Mouse (Mus musculus): ENCODE measurements around the gene Glrb.

The Glrb gene

GRCm38 (mm10) chr3:80913111-80913778 lies at the start of gene Glrb:
TSS of gene Glrb (minus strand) at chr3:80913660.
- DNase-seq: peak; percentile 1 to 4

GRCm38 (mm10) chr3:80959965-80960364 lies 46.5 kb upstream of the Glrb start:
- no peak for DNase-seq

- DNase-seq: peak; percentile 7 to 11
These were observed 45.1 kb upstream of the Glrb start for GRCm38 (mm10) chr3:80958591-80958990.

- DNase-seq: no peak
These were observed 372 bp upstream of the Glrb start for GRCm38 (mm10) chr3:80913779-80914284.

- DNase-seq: no peak
These were observed 18.5 kb downstream of the Glrb start for GRCm38 (mm10) chr3:80894745-80895480.

GRCm38 (mm10) chr3:80894328-80894727 lies 19.1 kb downstream of the Glrb start:
- no peak for DNase-seq

- no peak for DNase-seq
These were observed 20.3 kb downstream of the Glrb start for GRCm38 (mm10) chr3:80893055-80893690.

GRCm38 (mm10) chr3:80891087-80891486 lies 22.4 kb downstream of the Glrb start:
- no peak for DNase-seq

GRCm38 (mm10) chr3:80885174-80885573 lies 28.3 kb downstream of the Glrb start:
- no peak for DNase-seq

GRCm38 (mm10) chr3:80883601-80884000 lies 29.9 kb downstream of the Glrb start:
- DNase-seq: no peak

- DNase-seq: no peak
These were observed 32.7 kb downstream of the Glrb start for GRCm38 (mm10) chr3:80880660-80881293.

- no peak for DNase-seq
These were observed 34.9 kb downstream of the Glrb start for GRCm38 (mm10) chr3:80878571-80878970.

- DNase-seq: no peak
These were observed 38.6 kb downstream of the Glrb start for GRCm38 (mm10) chr3:80874690-80875353.

GRCm38 (mm10) chr3:80874081-80874480 lies 39.4 kb downstream of the Glrb start:
- no peak for DNase-seq

GRCm38 (mm10) chr3:80871472-80872171 lies 41.8 kb downstream of the Glrb start:
- DNase-seq: no peak

GRCm38 (mm10) chr3:80867328-80867727 lies 46.1 kb downstream of the Glrb start:
- no peak for DNase-seq

- DNase-seq: no peak
These were observed 60.5 kb downstream of the Glrb start for GRCm38 (mm10) chr3:80852912-80853507.

GRCm38 (mm10) chr3:80850947-80851346 lies 62.5 kb downstream of the Glrb start:
- DNase-seq: no peak

- no peak for DNase-seq
These were observed 67.8 kb downstream of the Glrb start for GRCm38 (mm10) chr3:80845634-80846033.

GRCm38 (mm10) chr3:80839845-80840244 lies 73.6 kb downstream of the Glrb start:
- no peak for DNase-seq

GRCm38 (mm10) chr3:80837583-80837982 lies 75.9 kb downstream of the Glrb start:
- no peak for DNase-seq

GRCm38 (mm10) chr3:80823975-80824374 lies 89.5 kb downstream of the Glrb start:
- DNase-seq: no peak
